Mouse (Mus musculus) gastrocnemius, adult 2 months (tissue): ENCODE results near the gene Stk32b. TPM values are rescaled to one million over a fixed set of nuclear protein-coding genes. Genes with fewer than 3 reads are reported as not detected.

Experiments
- DNase-seq: peaks from one replicate; pipeline ENCODE4 v3.0.0; 2022
- H3K27ac ChIP-seq: fragments of 200-600 bp; 2 replicates; pipeline ENCODE4 v1.8.1; 2022; ENCODE audit warnings: mild to moderate bottlenecking
- H3K4me3 ChIP-seq: fragments of 200-600 bp; 2 replicates; pipeline ENCODE4 v1.8.1; 2022; ENCODE audit warnings: mild to moderate bottlenecking, moderate library complexity
- CTCF ChIP-seq: fragments of 200-600 bp; IDR thresholded peaks from 2 replicates; pipeline ENCODE4 v1.8.1; 2022; ENCODE audit warnings: antibody characterized with exemption, mild to moderate bottlenecking, moderate library complexity
- intact Hi-C: fragments of 180-260 bp; cut with DNase I; formaldehyde crosslinking; loops from one replicate; pipeline ENCODE4 v1.15.1; 2025
- total RNA-seq, 2 experiments: library from RNA; stranded (reverse); gene quantifications; 2 replicates each; pipeline ENCODE4 v1.2.3; 2021

Gene Stk32b
- total RNA-seq, 2 experiments from 2014 or later: 0.20 TPM; not detected in 1

DNA sequence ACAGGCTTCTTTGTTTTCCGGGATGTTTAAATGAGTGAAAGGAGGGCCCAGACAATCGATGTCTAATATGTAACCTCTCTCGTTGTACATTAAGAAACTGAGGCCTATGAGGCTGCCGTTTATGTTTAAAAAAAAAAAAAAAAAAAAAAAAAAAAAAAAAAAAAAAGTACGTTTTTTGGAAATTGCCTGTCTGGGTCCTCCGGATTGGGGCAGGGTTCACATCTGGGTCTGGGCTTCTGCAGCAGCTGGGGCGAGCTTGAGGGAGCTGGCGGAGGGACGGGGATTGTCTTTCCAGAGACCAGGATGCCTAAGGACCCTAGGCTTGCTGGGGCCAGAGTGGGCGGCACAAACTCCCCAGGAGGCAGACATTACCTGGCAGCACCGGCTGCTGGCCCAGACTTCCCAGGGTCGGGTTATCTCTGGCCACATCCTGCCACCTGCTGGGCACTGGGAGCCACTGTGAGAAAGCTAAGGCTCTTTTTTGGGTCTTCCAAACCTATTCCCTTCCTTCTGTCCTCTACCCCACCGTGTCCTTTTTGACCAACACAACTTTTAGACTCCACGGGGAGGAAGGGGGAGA, 503 bp upstream of the Stk32b start:
- no peak overlapping the region for H3K27ac ChIP-seq
- peak overlapping the region; percentile 55 for H3K4me3 ChIP-seq
- intact Hi-C loops: loop anchor here (10.0 kb wide), 1 partner anchor 423 kb away; no protein-coding TSS in a partner anchor
- TF ChIP-seq CTCF: peak; percentile 59
- DNase-seq: peak; percentile 50

- TF ChIP-seq CTCF: no peak
- no peak overlapping the region for H3K4me3 ChIP-seq
- no peak overlapping the region for H3K27ac ChIP-seq
- intact Hi-C loops: no loop called here
- no peak for DNase-seq
These were observed 7.6 kb downstream of the Stk32b start for GRCm38 (mm10) chr5:37709257-37709904.

DNA sequence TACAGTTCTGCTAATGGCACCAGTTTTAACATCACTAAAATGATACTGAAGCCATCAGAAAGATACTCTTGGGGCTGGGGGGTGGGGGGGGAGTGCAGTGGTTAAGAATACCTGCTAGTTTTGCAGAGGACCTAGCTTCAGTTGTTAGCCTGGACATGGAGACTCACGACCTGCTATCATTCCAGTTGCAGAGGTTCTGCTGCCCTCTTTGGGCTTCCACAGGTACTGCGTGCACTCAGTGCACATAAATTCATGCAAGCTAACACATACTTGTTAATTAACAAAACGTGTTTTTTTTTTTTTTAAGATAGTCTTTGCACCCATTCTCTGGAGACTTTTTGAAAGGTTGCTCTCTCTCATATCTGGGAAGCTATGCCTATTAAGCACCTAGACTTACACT, 8.8 kb downstream of the Stk32b start:
- intact Hi-C loops: no loop called here
- DNase-seq: no peak
- Histone ChIP-seq H3K4me3 (no peak overlapping the region), H3K27ac (no peak overlapping the region)
- peak; percentile 13 for TF ChIP-seq CTCF

- intact Hi-C loops: no loop called here
- no peak overlapping the region for H3K4me3 ChIP-seq
- H3K27ac ChIP-seq: no peak overlapping the region
- DNase-seq: no peak
- TF ChIP-seq CTCF: no peak
These were observed 12.0 kb downstream of the Stk32b start for GRCm38 (mm10) chr5:37704962-37705361.

DNA sequence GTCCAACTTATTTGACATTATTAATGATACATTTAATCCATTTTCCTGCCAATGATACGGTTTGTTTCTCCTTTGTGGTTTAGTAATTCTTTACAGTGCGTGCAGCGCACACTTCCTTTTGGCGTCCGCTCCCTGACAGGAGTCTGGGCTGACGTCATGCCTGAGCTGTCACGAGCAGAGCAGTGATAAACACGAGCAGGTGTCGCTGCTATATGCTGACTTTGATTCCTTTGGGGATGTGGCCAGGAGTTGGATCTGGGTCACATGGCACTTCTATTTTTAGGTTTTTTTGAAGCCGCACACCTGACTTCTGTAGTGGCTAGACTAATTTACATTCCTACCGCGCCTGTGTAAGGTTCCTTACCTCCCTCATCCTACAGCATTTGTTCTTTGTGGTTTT, 17.2 kb downstream of the Stk32b start:
- DNase-seq: peak; percentile 37
- no peak for TF ChIP-seq CTCF
- Histone ChIP-seq H3K4me3 (no peak overlapping the region), H3K27ac (no peak overlapping the region)
- intact Hi-C loops: no loop called here

GRCm38 (mm10) chr5:37697286-37697685, 19.7 kb downstream of the Stk32b start:
- TF ChIP-seq CTCF: no peak
- intact Hi-C loops: no loop called here
- Histone ChIP-seq H3K27ac (no peak overlapping the region), H3K4me3 (no peak overlapping the region)
- no peak for DNase-seq

DNA sequence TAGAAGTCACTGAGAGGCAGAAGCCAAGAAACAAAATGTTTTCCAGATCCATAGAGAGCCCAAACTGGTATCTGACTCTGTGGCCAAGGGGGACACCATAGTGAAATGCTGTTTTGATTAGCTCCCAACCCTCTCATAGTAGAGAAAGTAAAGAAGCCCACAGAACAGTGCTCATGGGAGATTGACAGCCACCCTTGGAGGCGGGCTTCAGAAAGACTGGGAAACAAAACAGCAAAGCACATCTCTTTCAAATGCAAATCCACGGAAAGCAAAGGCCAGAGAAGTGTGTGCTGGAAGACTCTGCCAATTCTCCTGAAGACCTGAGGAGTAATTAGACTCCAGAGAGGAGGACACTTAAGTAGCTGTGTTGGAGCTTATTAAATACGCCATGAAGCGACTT, 21.2 kb downstream of the Stk32b start:
- Histone ChIP-seq H3K27ac (no peak overlapping the region), H3K4me3 (no peak overlapping the region)
- no peak for TF ChIP-seq CTCF
- intact Hi-C loops: no loop called here
- DNase-seq: no peak

DNA sequence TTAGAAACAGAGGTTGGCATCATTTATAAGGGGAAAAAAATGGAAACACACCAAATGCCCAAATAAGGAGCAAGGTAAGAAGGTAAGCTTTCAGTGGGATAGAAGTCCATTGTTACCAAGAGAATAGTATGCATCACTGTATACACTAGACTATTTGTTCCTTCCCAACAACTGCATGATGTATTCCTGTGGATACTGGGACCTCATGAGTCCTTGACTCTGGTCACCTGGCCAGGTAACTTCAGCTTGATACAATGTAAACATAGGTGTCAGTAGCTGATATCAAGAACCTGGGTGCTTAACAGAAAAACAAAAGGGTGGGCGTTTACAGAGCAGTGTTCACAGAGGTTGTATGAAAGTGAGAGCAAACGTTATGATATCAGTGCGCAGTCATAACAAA, 24.2 kb downstream of the Stk32b start:
- intact Hi-C loops: no loop called here
- DNase-seq: no peak
- Histone ChIP-seq H3K4me3 (no peak overlapping the region), H3K27ac (no peak overlapping the region)
- TF ChIP-seq CTCF: no peak

DNA sequence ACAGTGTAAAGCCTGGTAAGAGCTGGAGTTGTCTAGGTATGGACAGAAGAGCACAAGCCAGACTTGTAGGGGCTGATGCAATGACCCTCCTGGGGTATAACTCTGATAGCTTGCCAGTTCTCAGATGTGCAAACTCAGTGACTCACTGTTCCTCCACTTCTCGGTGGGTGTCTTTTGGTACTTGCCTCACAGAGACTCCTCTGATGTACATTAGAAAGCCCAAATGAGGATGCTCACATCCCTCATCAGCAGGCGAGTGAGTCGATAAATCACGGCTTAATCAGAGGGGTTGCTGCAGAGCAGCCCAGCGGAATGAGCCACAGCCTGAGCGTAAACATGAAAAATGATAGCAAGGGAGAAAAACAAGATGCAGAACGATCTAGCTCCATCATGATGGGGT, 46.2 kb downstream of the Stk32b start:
- TF ChIP-seq CTCF: no peak
- intact Hi-C loops: no loop called here
- no peak overlapping the region for H3K27ac ChIP-seq
- no peak for DNase-seq
- no peak overlapping the region for H3K4me3 ChIP-seq

DNA sequence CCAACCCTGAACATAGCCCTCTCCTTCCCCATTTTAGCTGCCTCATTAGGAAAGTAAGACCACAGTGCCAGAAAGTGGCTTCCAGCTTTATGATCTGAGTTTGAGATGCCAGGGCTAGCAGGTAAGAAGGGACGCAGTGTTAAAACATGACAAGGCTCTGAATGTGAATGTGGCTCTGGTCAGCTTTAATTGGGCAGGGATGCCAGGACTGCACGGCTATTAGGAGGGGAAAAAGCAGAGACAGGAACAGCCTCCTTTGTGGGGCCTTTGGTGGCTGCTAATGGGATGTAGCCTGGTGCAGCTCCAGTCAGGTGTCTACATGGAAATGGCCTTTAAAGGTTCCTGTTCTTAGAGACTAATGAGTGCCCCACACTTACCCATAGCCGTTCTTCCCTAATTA, 52.0 kb downstream of the Stk32b start:
- H3K27ac ChIP-seq: no peak overlapping the region
- TF ChIP-seq CTCF: no peak
- intact Hi-C loops: no loop called here
- no peak overlapping the region for H3K4me3 ChIP-seq
- no peak for DNase-seq

DNA sequence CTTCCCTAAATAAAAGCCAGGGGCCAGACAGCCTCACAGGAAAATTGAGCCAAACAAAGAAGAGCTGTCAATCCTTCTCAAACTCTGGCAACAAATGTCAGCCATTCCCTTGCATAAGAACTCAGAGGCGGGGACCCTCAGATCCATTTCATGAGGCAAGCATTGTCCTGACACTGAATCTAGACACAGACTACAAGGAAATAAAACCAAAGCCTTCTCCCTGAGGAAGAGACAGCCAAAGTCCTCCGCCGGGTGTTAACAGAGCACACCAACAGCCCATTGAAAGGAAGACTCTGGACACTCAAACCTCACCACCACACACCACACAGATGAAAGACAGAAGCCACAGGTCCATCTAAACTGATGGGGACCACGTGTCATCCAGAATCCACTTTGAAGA, 57.8 kb downstream of the Stk32b start:
- no peak for TF ChIP-seq CTCF
- no peak for DNase-seq

DNA sequence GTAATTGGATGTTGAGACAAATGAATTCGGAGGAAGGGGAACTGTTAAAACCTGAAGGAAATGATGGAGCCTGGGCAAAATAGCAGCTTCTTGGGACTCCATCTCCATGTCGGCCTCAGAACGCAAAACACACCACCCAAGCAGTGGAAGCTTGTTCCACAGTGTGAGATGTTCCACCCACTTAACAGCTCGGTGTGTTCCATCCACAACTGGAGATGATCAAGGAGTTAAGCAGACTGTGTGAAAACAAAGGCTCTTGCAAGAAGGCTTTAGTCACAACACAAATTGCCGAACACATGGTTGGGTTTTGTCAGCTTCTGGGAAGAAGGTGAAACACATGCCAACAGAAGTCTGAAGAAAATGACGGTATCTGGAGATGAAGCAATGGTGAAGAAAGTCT, 59.2 kb downstream of the Stk32b start:
- no peak for DNase-seq
- TF ChIP-seq CTCF: no peak
- Histone ChIP-seq H3K4me3 (no peak overlapping the region), H3K27ac (no peak overlapping the region)
- intact Hi-C loops: no loop called here

More for the DNA sequence above, 57.8 kb downstream of the Stk32b start:
- intact Hi-C loops: no loop called here
- no peak overlapping the region for H3K4me3 ChIP-seq
- no peak overlapping the region for H3K27ac ChIP-seq

GRCm38 (mm10) chr5:37655208-37655607, 61.8 kb downstream of the Stk32b start:
- DNase-seq: no peak
- TF ChIP-seq CTCF: no peak
- intact Hi-C loops: no loop called here
- Histone ChIP-seq H3K27ac (no peak overlapping the region), H3K4me3 (no peak overlapping the region)

DNA sequence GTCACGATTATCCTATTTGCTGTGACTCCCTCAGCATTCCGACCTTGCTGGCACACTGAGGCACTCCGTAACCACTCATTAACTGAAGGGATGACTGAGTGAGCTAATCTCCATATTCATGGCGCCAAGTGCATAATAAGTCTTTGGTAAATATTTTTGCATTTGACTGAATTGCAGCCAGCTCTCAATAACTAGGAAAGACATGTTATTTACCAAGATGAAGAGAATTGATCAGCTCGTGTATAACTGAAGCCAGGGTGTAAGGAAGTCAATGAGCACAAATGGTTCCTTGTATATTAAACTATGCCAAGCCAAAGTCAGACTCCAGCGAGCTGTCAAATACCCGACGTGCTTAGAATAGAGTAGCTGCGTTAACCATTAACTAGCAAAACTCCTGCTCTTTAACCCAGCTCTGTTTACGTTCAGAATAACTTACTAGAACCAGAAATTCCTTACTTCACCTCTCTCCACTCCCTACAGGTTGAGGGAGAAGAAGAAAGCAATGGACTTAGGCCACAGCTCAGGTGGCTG, 66.2 kb downstream of the Stk32b start:
- intact Hi-C loops: no loop called here
- DNase-seq: no peak
- no peak overlapping the region for H3K4me3 ChIP-seq
- no peak for TF ChIP-seq CTCF
- no peak overlapping the region for H3K27ac ChIP-seq
